Mouse (Mus musculus): ENCODE measurements at regions not wholly inside any gene's neighbourhood (a gene's known extent, or its start where the extent isn't known, plus 50 kb on each side); places are given as distances from the start of the nearest gene placed in this dataset.

DNA sequence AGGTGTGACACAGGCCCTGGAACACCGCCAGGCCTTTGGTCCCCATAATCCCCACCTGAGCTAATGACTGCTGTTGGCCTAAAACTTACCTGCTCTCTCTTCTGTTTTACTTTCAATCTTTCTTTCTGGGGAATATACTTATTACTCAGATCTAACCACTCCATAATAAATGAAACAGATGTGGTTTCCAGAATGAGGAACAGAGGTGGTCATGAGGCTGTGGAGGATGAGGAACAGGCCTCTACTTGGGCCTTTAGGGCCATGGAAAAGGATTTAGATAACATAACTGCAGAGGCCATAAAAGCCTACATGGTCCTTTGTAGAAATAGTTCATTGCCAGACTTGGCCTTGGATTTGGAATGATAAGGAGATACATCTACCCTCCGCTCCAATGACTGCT, 74.1 kb downstream of the B3gnt5 start:
- no peak for DNase-seq

DNA sequence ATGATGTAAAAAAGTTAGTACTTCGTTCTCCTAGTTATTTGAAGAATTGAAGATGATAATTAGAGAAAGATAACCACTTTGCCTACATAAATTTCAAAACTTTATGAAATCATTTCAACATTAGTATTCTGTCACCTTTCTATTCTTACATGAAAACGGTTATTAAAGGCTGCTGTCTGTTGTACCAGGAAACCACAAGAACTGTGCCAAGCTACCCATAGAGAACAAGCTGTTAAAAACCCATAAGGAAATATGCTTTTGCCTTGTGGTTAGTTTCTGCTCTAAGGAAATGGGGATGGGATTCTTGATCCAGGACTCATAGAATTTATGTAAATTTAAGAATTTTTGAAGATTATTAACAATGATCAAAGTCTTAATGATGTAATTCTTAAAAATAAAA, 74.7 kb downstream of the B3gnt5 start:
- no peak for DNase-seq

- no peak for DNase-seq
Measured at GRCm38 (mm10) chr16:19839831-19840230, 79.8 kb downstream of the B3gnt5 start.

- DNase-seq = no peak
Measured at GRCm38 (mm10) chr16:19842346-19843025, 82.5 kb downstream of the B3gnt5 start.

GRCm38 (mm10) chr16:19843738-19844137, 83.7 kb downstream of the B3gnt5 start:
- DNase-seq = no peak

DNA sequence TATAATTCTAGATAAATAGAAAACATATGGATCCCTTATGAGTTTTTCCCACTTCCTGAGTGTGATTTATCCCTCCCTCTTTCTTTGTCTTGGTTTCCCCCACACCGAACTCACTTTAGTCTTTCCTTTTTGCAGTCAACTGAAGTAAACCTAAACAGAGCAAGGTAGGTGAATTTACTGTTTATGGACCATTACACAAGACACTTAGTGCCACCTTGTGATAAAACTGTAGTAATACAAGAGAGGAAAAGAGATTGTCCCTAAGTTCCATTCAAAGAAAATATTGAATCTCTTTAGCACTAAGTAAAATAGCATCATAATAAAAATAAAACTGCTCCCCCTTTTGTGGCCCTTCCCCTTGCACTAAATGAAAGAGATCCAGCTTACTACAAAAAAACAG, 88.4 kb downstream of the B3gnt5 start:
- no peak for DNase-seq

DNA sequence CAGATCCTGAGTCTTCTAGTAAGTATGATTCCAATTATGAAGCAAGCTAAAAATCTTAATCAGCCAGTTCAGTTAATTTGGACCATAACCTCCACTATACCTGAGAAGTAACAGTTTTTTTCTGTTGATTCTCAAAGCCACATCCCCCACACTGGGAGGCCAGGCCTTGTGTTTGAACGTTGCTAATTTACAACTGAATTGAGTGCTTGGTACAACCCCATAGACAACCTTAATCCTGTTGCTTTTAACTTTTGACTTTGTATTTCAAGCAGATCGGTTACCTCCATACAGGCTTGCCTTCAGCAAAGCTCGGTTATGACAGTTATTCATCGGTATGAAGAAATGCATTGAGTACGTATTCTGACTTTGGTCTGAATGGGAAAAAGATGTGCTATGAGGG, 105.3 kb downstream of the B3gnt5 start:
- no peak for DNase-seq

GRCm38 (mm10) chr16:19865931-19866330, 105.9 kb downstream of the B3gnt5 start:
- no peak for DNase-seq

DNA sequence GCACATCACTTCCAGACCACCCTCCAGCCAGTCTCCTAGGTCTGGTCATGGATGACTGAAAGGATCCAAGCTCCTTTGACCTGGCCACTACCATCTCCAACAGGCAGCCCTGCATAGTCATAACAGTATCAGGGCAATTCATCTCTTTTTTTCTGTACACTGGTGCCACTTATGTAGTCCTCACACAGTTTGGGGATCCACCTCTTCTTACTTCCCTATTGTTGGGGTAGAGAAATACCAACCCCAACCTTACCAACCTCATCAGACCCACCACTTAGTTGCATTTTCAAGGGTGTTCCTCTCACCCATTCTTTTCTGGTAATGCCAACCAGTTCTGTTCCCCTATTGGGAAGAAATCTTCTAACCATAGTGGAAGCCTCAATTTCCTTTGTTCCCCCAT, 109.4 kb downstream of the B3gnt5 start:
- DNase-seq = no peak

DNA sequence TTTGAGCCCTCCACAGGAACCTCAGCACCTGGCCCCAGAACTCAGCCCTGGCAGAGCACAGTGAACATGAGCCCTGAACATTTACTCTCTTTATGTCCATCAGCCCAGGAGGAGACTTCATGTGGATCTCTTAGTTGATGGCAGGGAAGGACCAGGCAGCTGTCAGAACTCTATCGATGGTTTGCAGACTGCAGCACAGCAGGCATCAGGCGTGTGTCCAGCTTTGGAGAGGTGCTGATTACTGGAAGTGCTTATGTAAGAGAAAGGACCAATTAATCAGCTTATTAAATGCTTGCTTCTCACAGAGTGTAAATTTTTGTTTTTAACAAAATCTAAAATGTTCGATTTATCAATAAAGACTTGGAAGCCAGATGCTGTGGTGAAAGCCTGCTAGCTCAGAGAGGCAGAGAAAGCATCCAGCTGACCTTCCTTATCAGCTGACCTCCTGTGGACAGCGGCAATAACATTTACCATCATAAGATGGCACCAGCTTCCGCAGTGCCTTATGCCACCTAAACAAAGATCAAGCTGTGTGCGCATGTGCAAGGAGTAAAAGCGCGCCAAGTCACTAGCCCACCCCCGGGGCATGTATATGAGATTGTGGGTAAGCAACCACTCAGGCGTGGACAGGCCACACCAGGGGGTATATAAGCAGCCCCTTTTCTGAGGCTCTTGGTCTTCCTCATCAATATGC, 105.8 kb downstream of the Klhl6 start:
- DNase-seq = peak in 1 of 2 experiments; percentile 35

DNA sequence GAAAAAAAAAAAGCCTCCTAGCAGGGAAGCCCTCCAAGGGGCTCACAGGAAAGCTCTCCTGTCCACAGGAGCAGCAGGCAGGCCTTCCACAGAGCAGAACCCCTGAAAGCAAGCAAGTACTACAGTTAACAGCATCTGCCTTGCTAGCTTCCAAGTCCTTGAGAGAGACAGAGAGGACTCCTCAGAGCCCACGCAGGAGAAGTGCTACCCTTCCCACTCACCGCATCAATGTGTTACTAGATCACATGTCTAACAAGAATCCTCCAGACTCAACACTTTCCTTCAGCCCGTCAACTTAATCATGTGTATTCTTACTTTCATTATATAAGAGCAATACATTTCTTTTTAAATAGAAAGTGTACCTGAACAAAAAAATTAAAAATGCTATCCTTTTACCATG, 99.9 kb downstream of the Klhl6 start:
- DNase-seq = no peak

DNA sequence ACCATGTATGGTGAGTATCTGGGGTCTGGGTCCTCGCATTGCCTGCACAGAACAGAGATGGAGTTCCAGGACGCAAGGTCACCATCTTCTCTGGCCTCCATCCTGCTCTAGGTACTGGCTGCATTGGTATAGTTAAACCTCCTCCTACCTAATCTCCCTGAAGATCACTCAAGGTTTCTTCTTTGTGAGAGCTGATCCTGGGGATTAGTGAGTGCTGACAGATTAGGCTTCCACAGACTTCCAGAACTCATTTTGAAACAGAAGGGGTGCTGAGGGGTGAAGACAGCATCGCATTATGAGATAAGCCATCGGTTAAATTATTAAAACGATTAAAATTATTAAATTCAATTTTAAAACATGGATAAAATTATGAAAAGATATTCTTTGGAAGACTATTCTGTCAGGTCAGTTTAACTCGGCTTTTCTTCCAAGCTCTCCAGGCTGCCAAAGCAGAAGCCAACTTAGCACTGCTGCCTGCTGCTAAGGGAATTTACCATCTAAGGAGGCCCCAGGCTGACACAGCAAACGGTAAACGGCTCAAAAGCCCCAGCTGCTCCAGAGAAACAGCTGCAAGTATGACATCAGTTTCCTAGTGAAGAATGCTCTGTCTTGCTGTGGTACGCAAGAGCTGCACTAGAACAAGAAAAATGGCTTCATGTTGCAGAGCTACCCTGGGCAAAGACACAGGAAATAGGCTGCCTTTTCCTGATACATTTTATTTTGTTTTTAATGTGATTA, 98.9 kb downstream of the Klhl6 start:
- DNase-seq = no peak

GRCm38 (mm10) chr16:19884535-19884934, 98.3 kb downstream of the Klhl6 start:
- DNase-seq = no peak

GRCm38 (mm10) chr16:19886596-19886995, 96.2 kb downstream of the Klhl6 start:
- DNase-seq = no peak

- no peak for DNase-seq
Measured at GRCm38 (mm10) chr16:19889576-19889975, 93.3 kb downstream of the Klhl6 start.

DNA sequence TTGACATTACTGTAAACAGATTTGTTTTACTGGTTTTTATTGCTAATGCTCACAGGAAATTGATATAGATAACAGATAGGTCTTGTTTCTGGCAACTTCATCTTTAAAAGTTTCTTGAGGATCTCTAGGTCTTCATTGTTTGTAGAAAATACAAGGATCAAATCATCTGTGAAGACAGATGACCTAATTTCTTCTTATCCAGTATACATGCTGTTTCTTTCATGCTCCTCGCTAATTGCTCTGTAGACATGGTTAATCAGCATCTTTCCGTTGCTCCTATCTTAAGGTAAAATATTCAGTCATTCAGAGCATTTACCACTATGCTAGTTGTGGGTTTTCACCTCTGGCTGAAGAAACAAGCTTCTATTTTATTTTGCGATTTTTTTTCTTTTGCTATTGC, 91.4 kb downstream of the Klhl6 start:
- DNase-seq = no peak

DNA sequence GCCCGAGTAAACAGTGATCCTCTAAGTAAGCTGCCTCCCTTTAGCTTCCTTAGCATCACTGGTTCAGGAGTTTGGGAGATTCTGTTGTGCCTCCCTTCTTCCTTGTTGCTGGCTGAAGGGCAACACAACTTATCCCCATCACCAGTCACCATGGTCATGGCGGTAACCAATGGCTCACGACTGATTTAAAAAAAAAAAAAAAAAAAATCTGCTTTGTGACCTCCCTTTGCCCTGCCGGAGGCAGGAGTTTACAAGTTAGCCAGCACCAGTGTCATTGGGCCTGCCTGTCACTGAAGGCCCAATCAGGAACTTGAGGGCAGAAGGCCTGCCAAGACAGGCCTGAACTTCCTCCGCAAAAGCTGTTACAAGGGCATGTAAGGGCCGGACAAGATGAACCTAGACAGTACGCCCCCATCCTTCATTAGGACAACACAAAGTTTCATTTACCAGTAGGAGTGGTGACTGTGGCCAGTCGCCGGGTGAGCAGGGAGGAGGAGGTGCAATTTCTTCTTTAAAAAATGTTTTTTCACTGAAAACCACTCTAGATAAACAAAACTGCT, 88.3 kb downstream of the Klhl6 start:
- DNase-seq = no peak
